Mouse (Mus musculus) cerebellum, adult 9-11 months (tissue): ENCODE measurements around the gene Magoh.

Experiments used
- DNase-seq: peaks from one replicate; pipeline ENCODE4 v3.0.0; 2022

Gene Magoh

GRCm38 (mm10) chr4:107879254-107880050, at the start of gene Magoh:
TSS of gene Magoh (plus strand) at chr4:107879755.
- peak; percentile 94 for DNase-seq

GRCm38 (mm10) chr4:107830189-107830588, 49.4 kb upstream of the Magoh start:
- DNase-seq, result peak; percentile 24

- DNase-seq, result peak; percentile 65
Observed at GRCm38 (mm10) chr4:107830821-107831221, 48.7 kb upstream of the Magoh start.

- DNase-seq, result peak; percentile 45
Observed at GRCm38 (mm10) chr4:107831678-107832077, 47.9 kb upstream of the Magoh start.

GRCm38 (mm10) chr4:107833525-107833924, 46.0 kb upstream of the Magoh start:
- DNase-seq, result no peak

GRCm38 (mm10) chr4:107834643-107835314, 44.8 kb upstream of the Magoh start:
- no peak for DNase-seq

- DNase-seq, result no peak
Observed at GRCm38 (mm10) chr4:107835508-107835909, 44.0 kb upstream of the Magoh start.

- DNase-seq, result peak; percentile 76
Observed at GRCm38 (mm10) chr4:107836758-107837157, 42.8 kb upstream of the Magoh start.

GRCm38 (mm10) chr4:107837910-107838309, 41.6 kb upstream of the Magoh start:
- DNase-seq, result peak; percentile 20

GRCm38 (mm10) chr4:107843687-107844086, 35.9 kb upstream of the Magoh start:
- peak; percentile 86 for DNase-seq

- peak; percentile 74 for DNase-seq
Observed at GRCm38 (mm10) chr4:107844971-107845370, 34.6 kb upstream of the Magoh start.

GRCm38 (mm10) chr4:107846795-107847194, 32.8 kb upstream of the Magoh start:
- DNase-seq, result no peak

GRCm38 (mm10) chr4:107848546-107848945, 31.0 kb upstream of the Magoh start:
- no peak for DNase-seq

GRCm38 (mm10) chr4:107849621-107850020, 29.9 kb upstream of the Magoh start:
- no peak for DNase-seq

- no peak for DNase-seq
Observed at GRCm38 (mm10) chr4:107850091-107850490, 29.5 kb upstream of the Magoh start.

GRCm38 (mm10) chr4:107853333-107853732, 26.2 kb upstream of the Magoh start:
- DNase-seq, result no peak

- DNase-seq, result no peak
Observed at GRCm38 (mm10) chr4:107853836-107854235, 25.7 kb upstream of the Magoh start.

GRCm38 (mm10) chr4:107856958-107857686, 22.4 kb upstream of the Magoh start:
- DNase-seq, result peak; percentile 62

GRCm38 (mm10) chr4:107858995-107859394, 20.6 kb upstream of the Magoh start:
- no peak for DNase-seq

GRCm38 (mm10) chr4:107864866-107865265, 14.7 kb upstream of the Magoh start:
- no peak for DNase-seq

- no peak for DNase-seq
Observed at GRCm38 (mm10) chr4:107881631-107882030, 2.1 kb downstream of the Magoh start.

GRCm38 (mm10) chr4:107886371-107886770, 6.8 kb downstream of the Magoh start:
- DNase-seq, result no peak

GRCm38 (mm10) chr4:107889385-107889730, 9.8 kb downstream of the Magoh start:
- DNase-seq, result no peak
